Mouse (Mus musculus) hematopoietic multipotent progenitor cell, adult 10-12 weeks (in vitro differentiated cells): ENCODE results near the gene Dcaf6. TPM values are rescaled to one million over a fixed set of nuclear protein-coding genes. Genes with fewer than 3 reads are reported as not detected.

Experiments
- polyA plus RNA-seq: library from polyadenylated mRNA; stranded (reverse); fragments of >175 nt; gene quantifications from 2 replicates; pipeline ENCODE4 v1.2.3, GENCODE M21; 2012; ENCODE audit warnings: low replicate concordance

Gene Dcaf6
- 18.9 and 48.0 TPM in 2 replicates for polyA plus RNA-seq

DNA sequence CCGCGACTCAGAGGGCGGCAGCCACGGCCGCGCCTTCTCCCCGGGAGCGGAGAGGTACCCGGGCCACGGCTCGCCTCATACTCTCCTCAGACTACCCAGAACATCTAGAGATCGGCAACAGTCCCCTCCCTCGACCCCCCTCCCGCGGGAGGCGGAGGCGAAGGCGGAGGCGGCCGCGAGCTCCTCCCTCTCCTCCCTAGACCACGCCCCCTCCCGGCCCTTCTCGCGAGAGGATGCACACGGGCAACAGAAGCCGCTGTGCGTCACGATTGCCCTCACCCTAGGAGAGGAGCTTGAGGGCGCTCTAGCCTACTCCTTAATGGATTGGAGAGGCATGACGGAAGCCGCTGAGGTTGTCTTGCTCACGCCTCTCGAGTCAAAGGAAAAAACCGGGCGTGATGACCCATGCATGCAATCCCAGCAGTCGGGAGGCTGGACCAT lies at the start of gene Dcaf6, which contains the start of gene Mpc2:
Gene Dcaf6 (minus strand): TSS at position 116 of the 441 bp plus-strand sequence.
Gene Mpc2 (plus strand): TSS at position 278 of the 441 bp plus-strand sequence.

DNA sequence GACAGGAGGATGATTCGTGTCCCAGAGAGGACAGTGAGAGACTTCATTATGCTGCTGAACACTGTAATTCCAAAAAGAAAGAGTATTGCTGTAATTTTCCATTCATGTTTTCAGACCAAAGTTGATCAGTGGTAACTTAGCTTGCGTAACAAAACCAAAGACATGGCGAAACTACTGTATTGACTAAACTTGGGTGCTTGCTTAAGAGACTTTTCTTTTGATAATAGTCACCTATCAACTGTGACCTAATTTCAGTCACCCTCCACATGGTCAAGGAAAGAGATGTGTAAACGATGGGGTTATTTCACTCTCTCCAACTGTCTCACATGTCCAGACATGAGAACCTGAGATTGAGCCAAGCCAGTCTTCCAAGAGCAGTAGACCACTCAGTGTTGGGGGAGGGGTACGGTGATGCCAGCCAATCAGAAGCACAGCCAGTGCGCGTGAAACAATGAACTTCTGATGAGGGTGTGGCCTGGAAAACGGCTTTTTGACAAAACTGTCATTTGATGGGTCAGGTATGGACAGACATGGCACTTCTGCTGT lies 24.5 kb upstream of the Dcaf6 start, which contains the start of gene Adcy10:
Gene Adcy10 (plus strand): TSS at position 496 of the 546 bp plus-strand sequence.

DNA sequence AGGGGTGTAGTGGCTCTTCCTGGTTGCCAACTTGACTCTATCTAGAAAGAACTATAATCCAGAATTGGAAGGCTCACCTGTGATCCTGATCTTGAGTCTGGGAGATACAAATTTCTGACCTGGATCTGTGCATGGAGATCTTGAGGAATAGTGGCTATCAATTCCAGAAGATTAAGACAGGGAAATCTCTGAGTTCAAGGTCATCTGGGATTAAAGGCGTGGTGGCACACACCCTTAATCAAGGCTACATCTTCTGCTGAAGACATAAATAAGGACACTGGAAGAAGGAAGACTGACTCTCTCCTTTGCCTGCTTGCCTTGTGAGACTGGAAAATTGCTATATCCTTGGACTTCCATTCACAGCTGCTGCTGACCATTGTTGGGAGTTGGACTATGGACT lies 164.8 kb downstream of the Dcaf6 start, which contains the start of gene Gpr161:
Gene Gpr161 (plus strand): TSS at position 301 of the 400 bp plus-strand sequence.

Other genes with a start within 250 kb of the Dcaf6 start
- gene Tiprl, start 223.5 kb downstream of the Dcaf6 start, polyA plus RNA-seq: 12.4 and 15.5 TPM in 2 replicates
- 0.03 and 0.06 TPM in 2 replicates for gene Gpr161, start 164.7 kb downstream of the Dcaf6 start, polyA plus RNA-seq
- 63.1 and 91.5 TPM in 2 replicates for gene Mpc2, start 162 bp upstream of the Dcaf6 start, polyA plus RNA-seq
- gene Adcy10, start 24.7 kb upstream of the Dcaf6 start, polyA plus RNA-seq: not detected in 2 replicates
- 4.4 and 6.0 TPM in 2 replicates for gene Mpzl1, start 174.1 kb upstream of the Dcaf6 start, polyA plus RNA-seq
- gene Rcsd1, start 249.3 kb upstream of the Dcaf6 start, polyA plus RNA-seq: 204 and 258 TPM in 2 replicates